Mouse (Mus musculus) heart, embryonic 10.5 days (tissue): Measurements from ENCODE around the gene Rpl9-ps1. TPM values are rescaled to one million over a fixed set of nuclear protein-coding genes. Genes with fewer than 3 reads are reported as not detected.

Experiments used
- DNase-seq: peaks from one replicate; pipeline ENCODE4 v3.0.0-alpha.2; 2017; ENCODE audit warnings: low spot score
- H3K27ac ChIP-seq: fragments of 300-500 bp; sonication (generic); 2 replicates; pipeline ENCODE4 v1.5.1; 2016; ENCODE audit warnings: mild to moderate bottlenecking
- H3K27me3 ChIP-seq: fragments of 300-500 bp; sonication (generic); 2 replicates; pipeline ENCODE4 v1.6.1; 2016; ENCODE audit warnings: mild to moderate bottlenecking; ENCODE audit not compliant: poor library complexity, insufficient read depth, severe bottlenecking
- H3K36me3 ChIP-seq: fragments of 300-500 bp; sonication (generic); 2 replicates; pipeline ENCODE4 v1.6.1; 2016; ENCODE audit warnings: mild to moderate bottlenecking, moderate library complexity
- H3K4me1 ChIP-seq: fragments of 300-500 bp; sonication (generic); 2 replicates; pipeline ENCODE4 v1.6.1; 2016; ENCODE audit warnings: mild to moderate bottlenecking
- H3K4me3 ChIP-seq: fragments of 300-500 bp; sonication (generic); 2 replicates; pipeline ENCODE4 v1.5.1; 2016; ENCODE audit warnings: mild to moderate bottlenecking, moderate library complexity
- H3K9me3 ChIP-seq: fragments of 300-500 bp; sonication (generic); 2 replicates; pipeline ENCODE4 v1.6.1; 2016; ENCODE audit warnings: mild to moderate bottlenecking, moderate library complexity
- WGBS: fragments of 180-500 bp; shearing (Covaris S2); methylation state at CpG from one replicate; pipeline ENCODE4 v1.1.7; 2016; 5-methylcytosine and 5-hydroxymethylcytosine counted together
- polyA plus RNA-seq: library from polyadenylated mRNA; unstranded; fragments of >200 nt; fragmentation: Nextera tagmentation; extraction: Ambion mirVana; gene quantifications from 2 replicates; pipeline ENCODE4 v1.2.1, GENCODE M21; 2016

Gene Rpl9-ps1
- polyA plus RNA-seq, 1 experiment from 2014 or later: not detected

- H3K27me3 ChIP-seq: no peaks in the 10 kb centered on the region
- 79% methylated on average over 5 of the region's 5 CpGs for WGBS
- H3K4me1 ChIP-seq: peaks cover 3% of the 10 kb centered on the region; the same call in 1 of the 2 replicates
- no peak overlapping the region for H3K27ac ChIP-seq
- no peak overlapping the region for H3K4me3 ChIP-seq
- no peaks in the 10 kb centered on the region for H3K9me3 ChIP-seq
- DNase-seq: no peak
- H3K36me3 ChIP-seq: no peaks in the 10 kb centered on the region
Observed at GRCm38 (mm10) chr11:83640141-83640540, 5.3 kb downstream of the Rpl9-ps1 start.

- no peaks in the 10 kb centered on the region for H3K9me3 ChIP-seq
- H3K27ac ChIP-seq: no peak overlapping the region
- H3K4me3 ChIP-seq: no peak overlapping the region
- WGBS: 55% methylated on average over 3 of the region's 3 CpGs
- H3K4me1 ChIP-seq: peaks cover 3% of the 10 kb centered on the region; the same call in 1 of the 2 replicates
- H3K27me3 ChIP-seq: no peaks in the 10 kb centered on the region
- no peak for DNase-seq
- no peaks in the 10 kb centered on the region for H3K36me3 ChIP-seq
Observed at GRCm38 (mm10) chr11:83639533-83639932, 5.9 kb downstream of the Rpl9-ps1 start.

GRCm38 (mm10) chr11:83638934-83639333 is 6.5 kb downstream of the Rpl9-ps1 start:
- H3K4me3 ChIP-seq: no peak overlapping the region
- DNase-seq: no peak
- no peak overlapping the region for H3K27ac ChIP-seq
- WGBS: 45% methylated on average over 2 of the region's 2 CpGs
- H3K4me1 ChIP-seq: peaks cover 3% of the 10 kb centered on the region; the same call in 1 of the 2 replicates
- no peaks in the 10 kb centered on the region for H3K36me3 ChIP-seq
- no peaks in the 10 kb centered on the region for H3K9me3 ChIP-seq
- H3K27me3 ChIP-seq: no peaks in the 10 kb centered on the region

- Histone ChIP-seq H3K27me3 (no peaks in the 10 kb centered on the region), H3K9me3 (no peaks in the 10 kb centered on the region), H3K27ac (no peak overlapping the region), H3K4me1 (peaks cover 3% of the 10 kb centered on the region; the same call in 1 of the 2 replicates), H3K4me3 (no peak overlapping the region), H3K36me3 (no peaks in the 10 kb centered on the region)
- 61% methylated on average over 1 of the region's 1 CpGs for WGBS
- DNase-seq: no peak
Observed at GRCm38 (mm10) chr11:83636742-83637235, 8.6 kb downstream of the Rpl9-ps1 start.

DNA sequence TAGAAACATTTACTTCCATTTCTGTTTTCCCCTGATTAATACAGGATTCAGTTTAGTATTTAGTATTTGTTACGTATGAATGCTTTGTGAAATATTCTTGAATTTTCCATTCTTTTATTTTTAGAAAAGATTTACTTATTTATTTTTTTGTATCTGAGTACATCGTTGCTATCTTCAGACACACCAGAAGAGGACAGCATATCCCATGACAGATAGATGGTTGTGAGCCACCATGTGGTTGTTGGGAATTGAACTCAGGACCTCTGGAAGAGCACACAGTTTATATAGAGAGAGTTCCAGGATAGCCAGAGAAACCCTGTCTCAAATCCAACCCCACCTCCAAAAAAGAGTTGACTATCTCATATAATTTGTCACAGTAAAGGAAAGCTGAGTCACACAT is 10.5 kb downstream of the Rpl9-ps1 start:
- WGBS: 92% methylated on average over 2 of the region's 2 CpGs
- Histone ChIP-seq H3K9me3 (no peaks in the 10 kb centered on the region), H3K27ac (no peak overlapping the region), H3K27me3 (no peaks in the 10 kb centered on the region), H3K4me3 (no peak overlapping the region), H3K4me1 (peaks cover 9% of the 10 kb centered on the region), H3K36me3 (no peaks in the 10 kb centered on the region)
- DNase-seq: no peak

DNA sequence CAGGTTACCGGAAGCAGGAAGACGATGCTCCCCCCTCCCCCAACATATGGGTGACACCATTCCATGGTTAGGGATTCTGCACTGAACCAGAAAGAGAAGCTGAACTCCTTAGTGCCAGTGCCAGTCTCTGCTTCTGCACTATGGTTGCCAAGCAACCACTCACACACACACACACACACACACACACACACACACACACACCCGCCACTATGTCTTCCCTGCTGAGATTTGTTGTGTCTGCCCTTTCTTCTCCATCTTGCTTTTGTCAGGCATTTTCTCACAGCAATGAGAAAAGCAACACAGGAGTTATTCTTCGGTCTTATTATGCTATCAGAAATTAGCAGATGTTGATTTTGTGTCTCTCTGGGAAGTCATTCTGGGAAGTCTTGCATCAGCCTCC is 11.0 kb downstream of the Rpl9-ps1 start:
- H3K27me3 ChIP-seq: no peaks in the 10 kb centered on the region
- H3K4me1 ChIP-seq: peaks cover 9% of the 10 kb centered on the region
- no peaks in the 10 kb centered on the region for H3K36me3 ChIP-seq
- H3K4me3 ChIP-seq: no peak overlapping the region
- no peak for DNase-seq
- no peak overlapping the region for H3K27ac ChIP-seq
- 65% methylated on average over 4 of the region's 4 CpGs for WGBS
- H3K9me3 ChIP-seq: no peaks in the 10 kb centered on the region

DNA sequence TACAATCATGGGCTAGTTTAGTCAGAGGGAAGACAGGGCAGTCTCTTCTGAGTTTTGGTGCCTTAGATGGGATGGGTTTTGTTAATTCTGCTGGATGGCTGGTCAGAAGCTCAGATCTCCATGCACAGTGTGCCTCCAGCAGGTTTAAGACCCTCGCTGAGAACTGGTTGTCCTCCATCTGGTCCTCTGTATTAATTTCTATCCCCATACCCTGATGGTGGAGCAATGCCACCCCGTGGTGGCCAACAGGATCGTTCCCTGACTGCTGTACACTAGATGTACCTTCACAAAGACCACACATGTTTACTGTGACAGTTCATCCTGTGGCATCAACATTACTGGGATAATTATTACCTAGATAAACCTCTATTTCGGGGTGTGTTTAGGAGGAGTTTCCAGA is 12.7 kb downstream of the Rpl9-ps1 start:
- no peak for DNase-seq
- WGBS: 61% methylated on average over 4 of the region's 4 CpGs
- H3K4me3 ChIP-seq: no peak overlapping the region

DNA sequence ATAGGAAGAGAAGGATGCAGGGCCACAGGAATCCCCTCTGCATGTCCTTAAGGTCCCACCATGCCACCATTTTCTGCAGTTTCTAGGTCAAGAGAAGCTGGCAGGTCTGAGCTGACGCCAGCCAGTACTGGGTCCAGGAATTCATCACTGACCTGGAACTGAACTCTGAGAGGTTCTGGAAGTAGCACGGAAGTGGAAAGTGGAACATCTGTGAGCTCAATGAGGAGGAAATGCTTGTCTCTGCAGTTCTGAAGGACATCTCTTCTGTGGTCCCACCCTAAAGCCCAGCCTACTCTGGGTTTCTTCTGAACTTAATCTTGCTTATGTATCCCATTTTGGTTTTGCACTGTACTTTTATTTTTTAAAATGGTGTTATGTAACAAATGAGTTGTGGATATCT is 14.4 kb downstream of the Rpl9-ps1 start:
- Histone ChIP-seq H3K36me3 (no peaks in the 10 kb centered on the region), H3K27me3 (no peaks in the 10 kb centered on the region), H3K4me1 (peaks cover 6% of the 10 kb centered on the region; the same call in 1 of the 2 replicates), H3K4me3 (no peak overlapping the region), H3K27ac (no peak overlapping the region), H3K9me3 (no peaks in the 10 kb centered on the region)
- DNase-seq: no peak
- WGBS: 68% methylated on average over 2 of the region's 2 CpGs

More for the DNA sequence above, 12.7 kb downstream of the Rpl9-ps1 start:
- Histone ChIP-seq H3K36me3 (no peaks in the 10 kb centered on the region), H3K4me1 (peaks cover 6% of the 10 kb centered on the region; the same call in 1 of the 2 replicates), H3K27me3 (no peaks in the 10 kb centered on the region), H3K9me3 (no peaks in the 10 kb centered on the region), H3K27ac (no peak overlapping the region)

DNA sequence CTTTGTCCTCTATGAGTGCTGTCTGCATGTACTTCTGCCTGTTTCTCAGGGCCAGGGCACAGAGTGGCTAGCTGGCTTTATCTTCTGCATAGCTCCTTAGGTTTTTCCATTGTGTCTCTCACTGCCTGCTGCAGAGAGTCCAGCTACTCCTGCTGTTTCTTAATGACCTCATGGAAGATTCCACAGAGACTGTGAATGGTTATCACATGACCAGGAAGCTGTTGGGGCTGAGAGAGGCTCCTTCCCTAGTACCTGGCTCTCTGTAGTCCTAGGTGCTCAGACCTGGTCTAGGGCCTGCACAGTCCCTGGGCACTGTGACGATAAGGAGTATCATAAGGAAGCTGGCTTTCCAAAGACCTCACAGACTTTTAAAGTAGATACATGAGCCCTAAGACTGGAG is 14.8 kb downstream of the Rpl9-ps1 start:
- no peak for DNase-seq
- H3K27me3 ChIP-seq: no peaks in the 10 kb centered on the region
- no peaks in the 10 kb centered on the region for H3K9me3 ChIP-seq
- no peak overlapping the region for H3K27ac ChIP-seq
- H3K4me3 ChIP-seq: no peak overlapping the region
- H3K36me3 ChIP-seq: no peaks in the 10 kb centered on the region
- 93% methylated on average over 1 of the region's 1 CpGs for WGBS
- peaks cover 6% of the 10 kb centered on the region; the same call in 1 of the 2 replicates for H3K4me1 ChIP-seq

GRCm38 (mm10) chr11:83628808-83629207 is 16.6 kb downstream of the Rpl9-ps1 start:
- no peak for DNase-seq
- Histone ChIP-seq H3K4me3 (no peak overlapping the region), H3K4me1 (peaks cover 6% of the 10 kb centered on the region; the same call in 1 of the 2 replicates), H3K36me3 (no peaks in the 10 kb centered on the region), H3K27me3 (no peaks in the 10 kb centered on the region), H3K27ac (no peak overlapping the region), H3K9me3 (no peaks in the 10 kb centered on the region)
- 86% methylated on average over 9 of the region's 9 CpGs for WGBS

- H3K4me1 ChIP-seq: no peaks in the 10 kb centered on the region
- WGBS: 84% methylated on average over 3 of the region's 3 CpGs
- no peaks in the 10 kb centered on the region for H3K36me3 ChIP-seq
- no peaks in the 10 kb centered on the region for H3K27me3 ChIP-seq
- no peak overlapping the region for H3K27ac ChIP-seq
- DNase-seq: no peak
- no peak overlapping the region for H3K4me3 ChIP-seq
- H3K9me3 ChIP-seq: no peaks in the 10 kb centered on the region
Observed at GRCm38 (mm10) chr11:83623586-83623985, 21.8 kb downstream of the Rpl9-ps1 start.

GRCm38 (mm10) chr11:83619037-83619436 is 26.4 kb downstream of the Rpl9-ps1 start:
- H3K4me3 ChIP-seq: no peak overlapping the region
- no peak for DNase-seq
- no peaks in the 10 kb centered on the region for H3K36me3 ChIP-seq
- WGBS: 95% methylated on average over 1 of the region's 1 CpGs
- no peaks in the 10 kb centered on the region for H3K4me1 ChIP-seq
- H3K27me3 ChIP-seq: no peaks in the 10 kb centered on the region
- H3K27ac ChIP-seq: no peak overlapping the region
- H3K9me3 ChIP-seq: no peaks in the 10 kb centered on the region

- Histone ChIP-seq H3K27ac (no peak overlapping the region), H3K4me1 (no peaks in the 10 kb centered on the region), H3K27me3 (no peaks in the 10 kb centered on the region), H3K9me3 (no peaks in the 10 kb centered on the region), H3K36me3 (no peaks in the 10 kb centered on the region), H3K4me3 (no peak overlapping the region)
- WGBS: 81% methylated on average over 5 of the region's 5 CpGs
- no peak for DNase-seq
Observed at GRCm38 (mm10) chr11:83618238-83618637, 27.2 kb downstream of the Rpl9-ps1 start.

- Histone ChIP-seq H3K27ac (no peak overlapping the region), H3K27me3 (no peaks in the 10 kb centered on the region), H3K4me1 (no peaks in the 10 kb centered on the region), H3K9me3 (no peaks in the 10 kb centered on the region), H3K36me3 (no peaks in the 10 kb centered on the region), H3K4me3 (no peak overlapping the region)
- DNase-seq: no peak
- WGBS: 88% methylated on average over 1 of the region's 1 CpGs
Observed at GRCm38 (mm10) chr11:83616586-83616985, 28.8 kb downstream of the Rpl9-ps1 start.
